Mouse (Mus musculus) neutrophil, adult 65 days (primary cell): Measurements from ENCODE around the gene Cyp3a41a. TPM values are rescaled to one million over a fixed set of nuclear protein-coding genes. Genes with fewer than 3 reads are reported as not detected.

Source experiments
- total RNA-seq: library from RNA; stranded (reverse); gene quantifications from 2 replicates; pipeline ENCODE4 v1.2.4, GENCODE M21; 2023

The Cyp3a41a gene
- not detected in 2 replicates for total RNA-seq

DNA sequence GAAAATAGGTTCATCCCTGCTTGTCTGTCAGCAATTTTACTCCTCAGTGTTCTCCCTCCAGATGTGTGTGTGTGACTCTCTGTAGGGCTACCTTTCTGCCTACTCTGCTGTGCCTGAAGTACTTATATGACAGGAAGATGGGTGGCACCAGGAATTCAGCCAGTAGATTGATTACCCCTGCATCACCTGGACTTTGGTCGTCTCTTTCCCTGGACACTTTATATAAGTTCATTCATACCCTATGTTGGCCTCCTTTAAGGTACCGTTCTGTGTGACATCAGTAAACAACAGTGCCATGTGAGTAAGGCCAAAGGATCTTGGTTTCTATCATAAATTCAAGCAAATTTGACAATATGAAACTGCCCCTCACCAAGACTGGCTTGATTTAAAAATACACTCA lies at the start of gene Cyp3a41a:
Cyp3a41a (minus strand) TSS at position 101 of the 400 bp plus-strand sequence.

Other genes starting within 250 kb of the Cyp3a41a start
- not detected in 2 replicates for gene Cyp3a41b, start 135.4 kb downstream of the Cyp3a41a start, total RNA-seq
- gene Cyp3a44, start 85.7 kb upstream of the Cyp3a41a start, total RNA-seq: not detected in 2 replicates
- gene Cyp3a11, start 159.8 kb upstream of the Cyp3a41a start, total RNA-seq: not detected in 2 replicates